Mouse (Mus musculus): ENCODE measurements around the gene Kcnk2.

DNA sequence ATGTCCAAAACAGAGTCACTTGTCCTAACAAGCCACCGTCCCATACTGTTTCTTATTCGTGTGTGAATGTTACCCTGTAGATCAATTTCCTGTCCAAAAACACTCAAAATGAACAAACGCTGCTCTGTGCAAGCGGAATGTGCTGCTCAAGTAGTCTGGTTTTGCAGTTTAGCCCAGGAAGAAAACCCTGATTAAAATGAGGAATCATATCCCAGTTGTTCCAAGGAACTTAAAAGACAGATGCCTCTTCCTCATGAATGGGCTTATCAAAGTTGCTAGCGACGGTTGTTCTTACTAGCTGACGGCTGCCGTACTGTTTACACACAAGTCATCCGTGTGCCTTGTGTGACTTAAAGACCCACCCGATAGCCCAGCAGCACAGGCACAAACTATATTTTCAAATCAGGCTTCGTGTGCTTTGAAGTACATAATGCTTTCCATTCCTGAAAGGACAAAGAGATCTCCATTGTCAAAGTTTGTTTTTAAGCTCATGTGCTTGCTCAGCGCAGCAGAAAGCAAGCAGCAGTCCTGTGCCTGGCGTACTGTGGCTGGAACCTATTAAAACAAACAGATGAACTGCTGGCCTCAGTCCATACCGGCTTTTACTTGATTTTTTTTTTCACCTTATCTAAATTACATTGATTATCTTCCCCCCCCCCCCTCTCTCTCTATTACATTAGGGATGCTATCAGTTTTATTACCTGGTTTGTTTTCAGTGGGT is at the start of gene Kcnk2:
- no peak for TF ChIP-seq CTCF (conservative IDR thresholded peaks at IDR 0.05; ENCODE audit: low read length)
- no peak for TF ChIP-seq NANOG (IDR thresholded peaks at IDR 0.05; ENCODE audit: borderline replicate concordance, low read length)

Measured in E14TG2a.4 (cell line).